Mouse (Mus musculus): ENCODE measurements around the gene Bicc1.

DNA sequence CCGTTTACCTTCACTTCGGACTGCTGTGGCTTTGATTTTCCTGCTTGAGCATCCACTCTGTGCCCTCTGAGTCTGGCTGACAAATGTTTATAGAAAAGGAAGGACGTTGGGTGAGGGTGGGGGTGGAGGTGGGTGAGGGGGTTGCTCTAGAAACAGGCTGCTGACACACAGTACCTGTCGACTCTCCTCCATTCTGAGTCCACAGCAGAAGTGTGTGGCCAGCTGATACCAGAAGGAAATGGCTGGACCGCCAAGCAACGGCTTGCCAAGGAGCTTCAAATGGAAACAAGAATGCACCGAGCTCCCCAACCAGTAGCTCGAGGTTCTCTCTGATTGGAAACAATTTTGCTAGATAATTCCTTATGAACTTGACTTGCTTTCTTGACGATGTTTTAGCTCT lies 182.9 kb downstream of the Bicc1 start:
- TF ChIP-seq POLR2A (IDR thresholded peaks at IDR 0.05; ENCODE audit: low read depth, low read length) (no peak), CTCF (conservative IDR thresholded peaks at IDR 0.05; ENCODE audit: insufficient read depth, insufficient read length, low read depth, low read length) (no peak)
